Mouse (Mus musculus): ENCODE measurements around the gene Slc35b1.

DNA sequence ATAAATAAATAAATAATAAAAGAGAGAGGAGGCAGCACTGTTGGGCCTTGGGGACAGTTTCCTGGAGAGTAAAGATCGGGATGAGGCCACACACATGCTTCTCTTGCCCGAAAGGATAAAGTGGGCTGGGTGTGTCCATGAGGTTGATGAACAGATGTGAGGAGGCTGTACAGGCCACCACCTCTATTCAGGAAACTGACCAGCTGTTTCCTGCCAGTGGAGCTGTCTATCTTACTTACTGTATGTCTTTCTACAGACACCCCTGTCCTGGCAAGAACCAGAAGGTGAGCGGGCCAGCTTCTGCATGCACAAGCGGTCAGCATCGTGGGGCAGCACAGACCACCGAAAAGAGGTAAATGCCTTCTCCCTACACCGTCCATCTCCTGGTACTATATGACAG, 13.3 kb upstream of the Slc35b1 start:
- TF ChIP-seq CTCF (IDR thresholded peaks at IDR 0.05; ENCODE audit: low read depth) (no peak), EP300 (IDR thresholded peaks at IDR 0.05; ENCODE audit: low read depth) (no peak)
